Mouse (Mus musculus) liver, embryonic 14.5 days (tissue): ENCODE data around the gene Ppip5k2.

Experiments used
- CTCF ChIP-seq: IDR thresholded peaks from 2 replicates; pipeline ENCODE4 v1.5.1; 2016; ENCODE audit warnings: antibody characterized with exemption, low read depth, control low read depth
- EP300 ChIP-seq: IDR thresholded peaks from 2 replicates; pipeline ENCODE4 v1.6.1; 2016; ENCODE audit warnings: antibody characterized with exemption, low read depth

- TF ChIP-seq CTCF, result peak; percentile 82
- TF ChIP-seq EP300, result no peak
These were observed 81.5 kb downstream of the Ppip5k2 start for GRCm38 (mm10) chr1:97688756-97689155.
